Mouse (Mus musculus) right cerebral cortex, postnatal 36 days (tissue): ENCODE data around the gene Shcbp1l.
A peak's percentile ranks its signal among the peaks of the same experiment; 100 is the strongest.

Experiments used
- DNase-seq, 2 experiments: peaks; one replicate each; pipeline ENCODE4 v3.0.0; 2022; ENCODE audit warnings: low spot score in 2 of 2, mixed read lengths in 1 of 2

Gene Shcbp1l

DNA sequence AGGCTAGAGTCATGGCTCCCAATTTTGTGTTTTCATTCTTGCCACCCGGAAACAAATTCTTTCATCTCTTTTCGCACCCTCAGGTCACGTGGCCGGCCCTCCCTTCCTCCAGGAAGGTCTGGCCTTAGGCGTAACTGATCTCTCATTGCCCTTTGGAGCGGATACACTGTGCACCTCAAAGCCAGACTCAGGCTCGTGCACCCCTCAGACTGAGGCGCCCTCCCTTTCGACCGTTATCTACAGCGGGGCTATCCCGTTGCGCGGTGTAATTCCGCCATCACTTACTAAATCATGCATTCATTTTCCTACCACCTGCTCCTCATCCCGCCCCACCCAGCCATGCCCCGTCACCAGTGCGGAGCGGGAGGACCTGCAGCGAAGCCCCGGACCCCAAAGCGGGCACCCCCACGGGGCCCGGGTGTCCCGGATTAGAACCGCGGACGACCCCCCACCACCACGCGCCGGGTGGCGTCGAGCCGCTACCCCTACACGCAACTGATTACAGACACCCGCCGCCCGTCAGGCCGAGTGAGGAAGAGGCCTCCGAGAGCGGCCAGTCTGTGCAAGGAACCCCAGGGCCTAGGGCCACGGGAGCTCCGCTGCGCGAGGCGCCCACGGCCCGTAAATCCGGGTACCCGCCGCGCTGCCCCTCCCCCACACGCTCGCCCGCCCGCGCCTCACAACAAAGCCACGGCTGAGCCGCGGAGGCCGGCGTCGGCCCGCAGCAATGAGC lies 62.0 kb downstream of the Shcbp1l start:
- DNase-seq, result peak; percentile 18 to 20

DNA sequence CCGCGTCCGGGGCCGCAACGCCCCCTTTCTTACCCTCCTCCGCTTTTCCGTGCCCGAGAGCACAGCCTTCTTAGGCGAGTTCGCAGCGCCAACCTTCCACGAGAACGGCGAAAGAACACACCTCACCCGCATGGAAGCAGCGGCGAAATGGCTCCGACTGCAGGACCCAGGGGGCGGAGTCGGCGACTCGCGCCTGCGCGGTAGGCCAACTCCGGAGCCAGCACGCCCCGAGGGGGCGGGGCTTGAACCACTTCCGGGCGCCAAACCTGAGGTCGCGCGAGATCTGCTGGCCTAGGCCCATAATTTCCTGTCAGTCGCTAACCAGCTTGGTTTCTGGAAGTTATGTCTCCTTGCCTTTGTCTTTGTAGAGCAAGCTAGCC lies 62.5 kb downstream of the Shcbp1l start, which contains the start of gene Dhx9:
Dhx9 (minus strand) TSS at position 161 of the 380 bp plus-strand sequence.
- peak; percentile 94 to 96 for DNase-seq

DNA sequence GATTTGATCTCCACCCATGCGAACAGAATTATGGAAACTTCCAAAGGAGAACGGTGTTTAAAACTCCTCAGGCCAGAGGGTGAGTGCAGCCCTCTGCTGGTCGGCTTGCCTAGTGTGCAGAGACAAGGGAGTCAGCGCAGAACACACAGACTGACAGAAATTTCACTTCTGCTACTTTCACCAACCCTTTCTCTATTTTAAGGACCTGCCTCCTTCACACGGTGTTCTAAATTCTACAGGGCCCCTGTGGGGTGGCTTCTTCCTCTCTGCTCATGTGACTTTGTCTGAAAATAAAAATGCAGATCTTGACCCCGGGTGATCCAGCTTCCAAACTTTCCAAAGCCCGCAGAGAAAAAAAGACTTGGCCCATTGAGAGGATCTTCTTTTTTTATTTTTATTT lies 64.2 kb downstream of the Shcbp1l start:
- peak in 1 of 2 experiments; percentile 14 for DNase-seq

DNA sequence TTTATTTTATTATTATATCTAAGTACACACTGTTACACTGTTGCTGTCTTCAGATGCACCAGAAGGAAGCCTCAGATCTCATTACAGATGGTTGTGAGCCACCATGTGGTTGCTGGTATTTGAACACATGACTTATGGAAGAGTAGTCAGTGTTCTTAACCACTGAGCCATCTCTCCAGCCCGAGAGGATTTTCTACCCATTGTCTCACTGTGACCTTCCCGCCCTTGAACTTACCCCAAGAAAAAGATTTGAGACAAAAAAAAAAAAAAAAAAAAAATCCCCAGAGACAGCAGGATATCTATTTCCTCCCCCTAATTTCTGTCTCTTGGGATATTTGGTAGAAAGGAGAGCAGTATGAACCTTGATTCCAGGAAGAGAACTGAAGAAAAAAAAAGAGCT lies 64.6 kb downstream of the Shcbp1l start:
- no peak for DNase-seq

DNA sequence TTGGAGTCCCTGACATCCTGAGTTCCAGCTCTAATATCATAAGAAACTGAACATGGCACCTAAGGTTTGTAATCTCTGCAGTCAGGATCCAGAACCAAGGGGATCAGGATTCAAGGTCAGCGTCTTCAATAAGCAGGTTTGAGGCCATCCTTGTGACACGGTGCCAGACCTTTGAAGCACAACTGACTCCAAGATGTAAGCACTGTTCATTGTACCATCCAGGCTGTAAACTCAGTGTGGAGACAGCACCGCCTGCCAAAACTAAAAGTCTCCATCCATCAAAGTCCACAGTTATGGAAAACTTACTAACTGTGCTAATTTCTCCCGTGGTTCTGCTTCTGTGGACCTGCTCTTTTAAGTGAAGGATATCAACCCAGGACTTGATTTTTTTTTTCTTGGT lies 65.0 kb downstream of the Shcbp1l start:
- no peak for DNase-seq

DNA sequence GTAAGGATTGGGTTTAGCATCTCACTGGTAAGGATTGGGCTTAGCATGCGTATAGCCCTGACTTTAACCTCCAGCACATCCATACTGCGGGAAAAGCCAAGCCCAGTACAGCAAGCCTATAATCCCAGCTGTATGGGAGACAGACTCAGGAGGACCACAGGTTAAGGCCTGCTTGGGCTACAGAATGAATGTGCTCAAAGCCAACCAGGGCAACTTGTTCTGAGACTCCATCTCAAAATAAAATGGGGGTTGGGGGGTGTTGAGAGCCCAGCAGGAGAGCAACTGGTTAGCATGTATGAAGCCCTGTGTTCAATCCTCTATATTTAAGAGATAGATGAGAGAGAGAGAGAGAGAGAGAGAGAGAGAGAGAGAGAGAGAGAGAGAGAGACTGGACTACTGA lies 66.4 kb downstream of the Shcbp1l start:
- no peak for DNase-seq

DNA sequence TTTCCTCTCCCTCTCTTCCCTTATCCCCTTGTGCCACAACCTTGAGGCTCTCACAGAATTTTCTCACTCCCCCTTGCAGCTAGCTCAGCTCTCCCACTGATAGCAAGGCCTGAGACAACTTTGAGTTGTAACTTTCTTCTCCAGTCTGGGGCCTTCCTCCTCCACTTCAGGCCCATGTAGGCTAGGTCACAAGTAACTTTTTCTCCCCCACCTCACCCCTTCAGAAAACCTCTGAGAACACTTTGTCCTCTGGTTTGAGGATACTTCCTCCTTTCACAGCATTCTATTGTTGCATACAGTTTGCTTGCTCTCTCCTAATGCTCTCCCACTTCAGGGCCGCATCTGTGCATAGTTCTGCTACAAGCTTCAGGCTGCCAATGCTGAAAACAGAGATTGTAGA lies 66.9 kb downstream of the Shcbp1l start:
- no peak for DNase-seq

DNA sequence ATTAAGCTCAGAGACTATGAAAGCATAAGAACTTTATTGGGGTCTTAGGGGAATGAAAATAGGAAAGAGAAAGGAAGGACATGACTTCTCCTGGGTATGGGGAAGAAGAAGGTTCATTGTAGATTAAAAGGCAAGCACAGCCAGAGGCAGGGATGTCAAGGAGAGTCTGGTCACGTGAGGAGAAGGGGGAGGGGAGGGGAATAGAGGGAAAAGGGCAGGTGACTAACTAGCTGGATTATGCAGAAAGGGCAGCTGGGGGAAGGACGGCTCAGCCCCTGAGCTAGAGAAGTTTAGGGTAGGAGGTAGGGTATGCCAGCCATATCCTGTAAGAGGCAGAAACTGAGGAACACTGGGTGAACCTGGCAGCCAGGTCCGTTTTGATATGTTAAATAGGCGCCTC lies 68.4 kb downstream of the Shcbp1l start:
- DNase-seq, result no peak

DNA sequence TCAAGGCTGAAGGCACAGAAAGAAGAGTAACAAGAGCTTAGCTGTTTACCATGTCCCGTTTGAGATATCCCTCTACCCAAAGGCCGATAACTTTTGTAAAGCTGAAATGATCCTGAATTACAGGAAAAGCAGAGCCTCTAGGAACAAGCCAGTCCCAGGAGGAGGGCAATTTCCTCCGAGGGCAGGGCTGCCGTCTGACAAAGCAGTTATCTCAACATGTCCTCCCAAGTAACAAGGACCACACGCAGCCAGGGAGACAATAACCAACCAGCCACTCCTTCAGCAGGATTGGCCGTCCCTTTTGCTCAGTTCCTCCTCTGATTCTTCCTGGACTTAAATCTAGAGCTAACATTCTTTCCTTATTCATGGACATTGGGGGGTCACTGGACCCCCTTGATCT lies 69.0 kb downstream of the Shcbp1l start:
- DNase-seq, result no peak

DNA sequence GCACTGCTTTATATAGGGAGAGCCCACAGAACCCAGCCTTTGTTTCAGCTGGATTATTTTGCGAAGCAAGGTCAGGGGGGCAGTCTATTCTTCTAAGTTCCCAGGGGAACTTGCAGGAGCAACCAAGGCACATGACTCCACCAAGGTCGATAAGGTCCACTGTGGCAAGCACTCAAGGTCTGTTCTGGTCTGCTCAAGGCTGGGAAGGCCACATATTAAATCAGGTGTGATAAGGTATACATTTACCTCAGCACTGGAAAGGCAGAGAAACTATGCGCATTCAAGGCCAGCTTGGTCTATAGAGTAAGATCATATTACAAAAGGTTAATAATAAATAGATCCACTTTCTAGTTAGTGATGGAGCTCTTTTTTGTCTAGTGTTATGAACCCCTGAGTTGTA lies 71.1 kb downstream of the Shcbp1l start:
- no peak for DNase-seq

DNA sequence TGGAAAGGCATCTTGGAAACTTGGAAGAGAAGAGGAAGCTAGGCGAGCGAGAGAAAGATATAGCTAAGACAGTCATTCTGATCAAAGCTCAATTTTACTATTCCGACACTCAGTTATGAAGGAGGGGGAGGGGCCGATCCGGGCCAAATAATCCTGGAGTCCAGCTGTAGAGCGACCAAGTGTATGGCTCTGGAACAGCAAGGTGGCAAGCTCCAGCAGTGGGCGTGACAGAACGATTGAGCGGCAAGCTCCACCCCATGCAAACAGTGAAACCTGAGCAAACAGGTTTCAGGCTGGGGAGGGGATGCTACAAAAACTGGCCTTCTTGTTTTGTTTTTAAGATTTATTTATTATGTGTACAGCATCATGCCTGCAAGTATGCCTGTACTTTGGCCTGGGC lies 75.1 kb downstream of the Shcbp1l start:
- no peak for DNase-seq

DNA sequence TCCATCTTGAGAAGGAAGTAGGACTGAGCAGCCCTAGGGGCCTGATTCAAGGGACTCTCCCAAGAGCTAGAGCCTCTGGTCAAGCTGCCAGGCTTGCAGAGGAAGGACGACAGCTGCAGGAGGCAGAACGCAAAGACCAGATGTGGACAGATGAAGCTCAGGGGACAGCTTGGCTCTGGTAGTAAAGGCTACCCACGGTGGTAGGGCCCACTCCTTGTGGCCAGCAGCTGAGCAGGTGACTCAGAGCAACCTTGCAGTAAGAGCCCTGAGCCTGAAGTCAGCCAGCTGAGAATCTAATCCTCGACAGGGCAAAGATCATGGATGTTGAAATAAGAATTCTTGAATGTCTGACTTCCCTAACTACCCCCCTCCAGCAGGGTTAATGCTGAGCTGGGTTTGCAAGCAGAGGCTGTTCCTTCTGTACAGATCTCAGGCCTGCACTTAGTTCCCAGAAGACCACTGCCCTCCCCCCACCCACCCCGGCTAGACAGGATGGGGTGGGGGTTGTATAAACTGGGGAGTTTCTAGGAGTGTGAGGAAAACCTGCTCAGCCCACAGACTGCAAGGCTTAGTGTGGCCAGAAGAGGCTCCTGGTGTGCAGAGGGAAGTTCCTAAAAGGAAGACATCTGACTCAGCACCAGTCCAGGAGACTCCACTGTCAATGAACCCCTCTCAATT lies 76.8 kb downstream of the Shcbp1l start:
- DNase-seq, result no peak
